10 mouse cellular contexts compared by ENCODE assay signal in the genomic region with DNA sequence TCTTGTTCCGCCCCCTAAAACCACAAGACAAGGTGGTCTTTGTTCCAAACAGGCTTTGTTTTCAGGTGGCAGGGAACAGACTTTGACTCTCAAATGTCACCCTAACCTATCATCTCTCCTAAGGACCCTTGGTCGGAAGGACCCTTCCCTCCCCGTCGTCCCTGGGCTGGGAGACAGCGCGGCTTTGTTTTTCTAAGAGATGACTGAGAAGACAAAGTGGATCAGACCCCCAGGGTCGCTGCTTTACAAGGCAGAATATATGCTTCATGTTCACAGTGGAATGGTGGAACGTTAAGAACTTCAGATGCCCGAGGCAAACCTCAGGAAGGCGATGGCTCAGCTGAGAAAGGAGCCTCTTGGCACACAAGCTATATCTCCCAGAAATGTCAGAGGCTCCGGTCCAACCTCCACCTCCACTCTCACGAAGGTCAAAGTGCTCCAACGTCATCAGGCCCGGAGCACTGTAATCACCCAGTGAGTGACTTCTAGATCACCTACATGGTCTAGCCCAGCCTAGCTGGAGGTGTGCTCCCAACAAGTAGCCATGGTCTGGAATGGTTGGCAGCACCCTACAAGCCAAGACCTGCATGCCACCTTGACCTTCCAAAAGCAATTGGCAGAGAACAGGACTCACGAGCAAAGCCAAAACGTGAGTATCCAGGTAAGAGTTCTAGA. TPM values are rescaled to one million over a fixed set of nuclear protein-coding genes. Genes with fewer than 3 reads are reported as not detected.
DNase-seq lines count a peak whose midpoint lies in the region; ATAC-seq lines count a peak whose summit lies in the region.
"Had no signal": no experiment of that assay in that cellular context is flagged by ENCODE, and none has a peak within 500 bp of the region (broad histone marks: within the 10 kb centered on the region; RNA-seq: fewer than 3 reads in every experiment).

No protein-coding gene starts in this region.

- H3K9me3 ChIP-seq in heart, embryonic 15.5 days (replicated peaks) = no peaks in the 10 kb centered on the region
- no peaks in the 10 kb centered on the region for H3K9me3 ChIP-seq in hindbrain, embryonic 11.5 days (ENCODE audit: control insufficient read depth, low read length)
- H3K9me3 ChIP-seq in midbrain, embryonic 13.5 days = no peaks in the 10 kb centered on the region

- H3K4me1 ChIP-seq in heart, embryonic 15.5 days (replicated peaks) = peaks cover 84% of the 10 kb centered on the region
- peaks cover 22% of the 10 kb centered on the region for H3K4me1 ChIP-seq in hindbrain, embryonic 11.5 days (replicated peaks; ENCODE audit: control insufficient read depth, insufficient read depth, low read length)
- H3K4me1 ChIP-seq in midbrain, embryonic 13.5 days (replicated peaks) = peaks cover 74% of the 10 kb centered on the region

- H3K27ac ChIP-seq in heart, embryonic 15.5 days = peak overlapping the region; percentile 83
- H3K27ac ChIP-seq in hindbrain, embryonic 11.5 days (ENCODE audit: low read depth, low read length) = peak overlapping the region; percentile 80
- peak overlapping the region; percentile 84 for H3K27ac ChIP-seq in midbrain, embryonic 13.5 days

- no peak for ATAC-seq in heart, embryonic 15.5 days (replicated peaks; ENCODE audit: insufficient number of reproducible peaks, insufficient read depth, low FRiP score, low read depth)
- ATAC-seq in hindbrain, embryonic 11.5 days (ENCODE audit: low FRiP score) = 0 out of 2 replicates have a peak, but pooled peaks have one; percentile 25
- no peak for ATAC-seq in midbrain, embryonic 13.5 days

- 39% methylated on average over 16 of the region's 16 CpGs for WGBS in heart, embryonic 15.5 days
- WGBS in hindbrain, embryonic 11.5 days = 30% methylated on average over 16 of the region's 16 CpGs
- 33% methylated on average over 16 of the region's 16 CpGs for WGBS in midbrain, embryonic 13.5 days

- H3K27me3 ChIP-seq in heart, embryonic 15.5 days = no peaks in the 10 kb centered on the region
- no peaks in the 10 kb centered on the region for H3K27me3 ChIP-seq in hindbrain, embryonic 11.5 days (ENCODE audit: control insufficient read depth, insufficient read depth, low read length)
- H3K27me3 ChIP-seq in midbrain, embryonic 13.5 days = no peaks in the 10 kb centered on the region

- peak overlapping the region; percentile 40; the same call in 1 of the 2 replicates for H3K4me2 ChIP-seq in heart, embryonic 15.5 days
- H3K4me2 ChIP-seq in hindbrain, embryonic 11.5 days (replicated peaks; ENCODE audit: low read depth, low read length) = peak overlapping the region; percentile 26
- peak overlapping the region; percentile 39 for H3K4me2 ChIP-seq in midbrain, embryonic 13.5 days (replicated peaks)

- DNase-seq in heart, postnatal 14 days = no peak
- DNase-seq in embryo, embryonic 11 days = peak; percentile 54
- peak; percentile 52 for DNase-seq in hindbrain, embryonic 11.5 days (ENCODE audit: low spot score)
- DNase-seq in cerebellum, postnatal 25 days = no peak
- no peak for DNase-seq in cerebellum, postnatal 4 days (ENCODE audit: low spot score in 2 of 2)
- no peak for DNase-seq in spleen, postnatal 36 days (ENCODE audit: low spot score in 2 of 2)
- DNase-seq: cerebellum, postnatal 14 days; thymus, postnatal 25 days had no signal

- intact Hi-C loops in heart, postnatal 14 days (cut with DNase I) = no loop called here

- H3K9ac ChIP-seq in heart, embryonic 15.5 days = no peak overlapping the region
- peak overlapping the region; percentile 54 for H3K9ac ChIP-seq in hindbrain, embryonic 11.5 days (ENCODE audit: low read depth, low read length)
- peak overlapping the region; percentile 60 for H3K9ac ChIP-seq in midbrain, embryonic 13.5 days (replicated peaks)

- no peak overlapping the region for H3K4me3 ChIP-seq in heart, embryonic 15.5 days
- H3K4me3 ChIP-seq in hindbrain, embryonic 11.5 days (ENCODE audit: low read depth, low read length) = no peak overlapping the region
- H3K4me3 ChIP-seq in midbrain, embryonic 13.5 days (replicated peaks) = no peak overlapping the region

- no peaks in the 10 kb centered on the region for H3K36me3 ChIP-seq in heart, embryonic 15.5 days
- H3K36me3 ChIP-seq in hindbrain, embryonic 11.5 days (ENCODE audit: control insufficient read depth, insufficient read depth, low read length) = no peaks in the 10 kb centered on the region
- no peaks in the 10 kb centered on the region for H3K36me3 ChIP-seq in midbrain, embryonic 13.5 days

RNA-seq across cellular contexts. Expression of a gene that starts 9.5 kb away (rescaled TPM):
- polyA plus RNA-seq in heart, embryonic 15.5 days (2015; fragmentation: Nextera tagmentation; extraction: Ambion mirVana) = 34.1 and 49.5 TPM in 2 replicates
- 1 to 10 TPM; 9.1 to 9.2 TPM for total RNA-seq in heart, postnatal 14 days (2021)
- 16.0 and 21.5 TPM in 2 replicates for polyA plus RNA-seq in hindbrain, embryonic 11.5 days (2014; fragmentation: Nextera tagmentation; extraction: Ambion mirVana)
- 33.4 and 37.5 TPM in 2 replicates for polyA plus RNA-seq in midbrain, embryonic 13.5 days (2015; fragmentation: Nextera tagmentation; extraction: Ambion mirVana)

RNA-seq across cellular contexts. Expression of a gene that starts 26.0 kb away (rescaled TPM):
- 20.2 and 24.2 TPM in 2 replicates for polyA plus RNA-seq in heart, embryonic 15.5 days (2015; fragmentation: Nextera tagmentation; extraction: Ambion mirVana)
- total RNA-seq in heart, postnatal 14 days (2021) = 10 to 100 TPM; 24.5 to 25.3 TPM
- 22.7 and 29.8 TPM in 2 replicates for polyA plus RNA-seq in hindbrain, embryonic 11.5 days (2014; fragmentation: Nextera tagmentation; extraction: Ambion mirVana)
- 49.1 and 54.1 TPM in 2 replicates for polyA plus RNA-seq in midbrain, embryonic 13.5 days (2015; fragmentation: Nextera tagmentation; extraction: Ambion mirVana)

RNA-seq across cellular contexts. Expression of a gene that starts 26.2 kb away (rescaled TPM):
- 94.3 and 102 TPM in 2 replicates for polyA plus RNA-seq in heart, embryonic 15.5 days (2015; fragmentation: Nextera tagmentation; extraction: Ambion mirVana)
- total RNA-seq in heart, postnatal 14 days (2021) = 100 to 1,000 TPM; 106 to 121 TPM
- polyA plus RNA-seq in hindbrain, embryonic 11.5 days (2014; fragmentation: Nextera tagmentation; extraction: Ambion mirVana) = 94.8 and 95.2 TPM in 2 replicates
- 75.1 and 89.5 TPM in 2 replicates for polyA plus RNA-seq in midbrain, embryonic 13.5 days (2015; fragmentation: Nextera tagmentation; extraction: Ambion mirVana)

RNA-seq across cellular contexts. Expression of a gene that starts 30.3 kb away (rescaled TPM):
- 32.8 and 44.9 TPM in 2 replicates for polyA plus RNA-seq in heart, embryonic 15.5 days (2015; fragmentation: Nextera tagmentation; extraction: Ambion mirVana)
- 10 to 100 TPM; 30.3 to 37.6 TPM for total RNA-seq in heart, postnatal 14 days (2021)
- polyA plus RNA-seq in hindbrain, embryonic 11.5 days (2014; fragmentation: Nextera tagmentation; extraction: Ambion mirVana) = 25.9 and 30.5 TPM in 2 replicates
- 41.6 and 46.3 TPM in 2 replicates for polyA plus RNA-seq in midbrain, embryonic 13.5 days (2015; fragmentation: Nextera tagmentation; extraction: Ambion mirVana)

RNA-seq across cellular contexts. Expression of a gene that starts 54.3 kb away (rescaled TPM):
- 33.2 and 39.7 TPM in 2 replicates for polyA plus RNA-seq in heart, embryonic 15.5 days (2015; fragmentation: Nextera tagmentation; extraction: Ambion mirVana)
- 10 to 100 TPM in 1 of 2 experiments, 1 to 10 TPM in 1; 9.8 to 14.2 TPM for total RNA-seq in heart, postnatal 14 days (2021)
- polyA plus RNA-seq in hindbrain, embryonic 11.5 days (2014; fragmentation: Nextera tagmentation; extraction: Ambion mirVana) = 57.9 and 58.4 TPM in 2 replicates
- polyA plus RNA-seq in midbrain, embryonic 13.5 days (2015; fragmentation: Nextera tagmentation; extraction: Ambion mirVana) = 48.1 and 49.9 TPM in 2 replicates

Comparison
In these comparisons a context has a peak if more than half of its experiments do, and no peak if none do; other contexts are left out.
1. DNase-seq: peak in embryo, embryonic 11 days (single experiment) and hindbrain, embryonic 11.5 days (single experiment); none in heart, postnatal 14 days (0 of 2), cerebellum, postnatal 25 days (0 of 2), cerebellum, postnatal 4 days (0 of 2) and spleen, postnatal 36 days (0 of 2).
2. Peak in every context shown above with its lines, with median percentiles within 50 percentile points of each other: H3K27ac ChIP-seq and H3K4me2 ChIP-seq.